Mouse (Mus musculus) ES-E14 (cell line): ENCODE results near the gene Efna4. TPM values are rescaled to one million over a fixed set of nuclear protein-coding genes. Genes with fewer than 3 reads are reported as not detected.

Source experiments
- DNase-seq: peaks from one replicate; pipeline ENCODE4 v3.0.0-alpha.2; 2013; ENCODE audit warnings: low read depth, low spot score
- H3K27ac ChIP-seq: 2 replicates; pipeline ENCODE4 v1.5.1; 2012; ENCODE audit warnings: low read depth, mild to moderate bottlenecking, low read length, moderate library complexity, mixed read lengths; ENCODE audit not compliant: poor library complexity, insufficient read depth, severe bottlenecking
- H3K36me3 ChIP-seq: 2 replicates; pipeline ENCODE4 v1.6.1; 2012; ENCODE audit warnings: mild to moderate bottlenecking, low read length, moderate library complexity, mixed read lengths; ENCODE audit not compliant: control insufficient read depth, poor library complexity, insufficient read depth, severe bottlenecking
- H3K4me1 ChIP-seq, 2 experiments: fragments of 150-350 bp in 1 of 2; sonication (generic) in 1 of 2; 2 replicates each; pipeline ENCODE4 v1.6.1; 2012; ENCODE audit warnings: low read length in 2 of 2, mild to moderate bottlenecking in 1 of 2, mixed read lengths in 1 of 2; ENCODE audit not compliant: control insufficient read depth in 2 of 2, insufficient read depth in 2 of 2, poor library complexity in 1 of 2
- H3K4me3 ChIP-seq, 2 experiments: fragments of 150-350 bp in 1 of 2; sonication (generic) in 1 of 2; 2 replicates each; pipeline ENCODE4 v1.5.1; 2012; ENCODE audit warnings: low read length in 2 of 2, low read depth in 1 of 2, mild to moderate bottlenecking in 1 of 2, mixed read lengths in 1 of 2; ENCODE audit not compliant: insufficient read depth in 1 of 2, poor library complexity in 1 of 2, severe bottlenecking in 1 of 2
- H3K9ac ChIP-seq: 2 replicates; pipeline ENCODE4 v1.6.1; 2012; ENCODE audit warnings: low read depth, mild to moderate bottlenecking, low read length, mixed read lengths; ENCODE audit not compliant: poor library complexity, insufficient read depth, severe bottlenecking
- H3K9me3 ChIP-seq: fragments of 150-350 bp; sonication (generic); 2 replicates; pipeline ENCODE4 v1.6.1; 2012; ENCODE audit warnings: low read depth, mild to moderate bottlenecking, low read length; ENCODE audit not compliant: control insufficient read depth, insufficient read depth
- CHD2 ChIP-seq: IDR thresholded peaks from 2 replicates; pipeline ENCODE4 v1.6.1; 2014; ENCODE audit warnings: mild to moderate bottlenecking, low read depth, low read length, inconsistent platforms
- HCFC1 ChIP-seq: IDR thresholded peaks from 2 replicates; pipeline ENCODE4 v1.6.1; 2012; ENCODE audit warnings: low read length, inconsistent platforms, borderline replicate concordance; ENCODE audit not compliant: insufficient read depth
- MAFK ChIP-seq: IDR thresholded peaks from 2 replicates; pipeline ENCODE4 v1.6.1; 2014; ENCODE audit warnings: mild to moderate bottlenecking, low read depth, low read length, inconsistent platforms; ENCODE audit not compliant: insufficient read depth
- ZC3H11A ChIP-seq: IDR thresholded peaks from 2 replicates; pipeline ENCODE4 v1.6.1; 2012; ENCODE audit warnings: low read depth, mild to moderate bottlenecking, inconsistent platforms, low read length, borderline replicate concordance
- ZNF384 ChIP-seq: IDR thresholded peaks from 2 replicates; pipeline ENCODE4 v1.6.1; 2012; ENCODE audit warnings: low read depth, low read length, inconsistent platforms
- in situ Hi-C, 2 experiments: fragments of 600-800 bp; cut with MboI; formaldehyde crosslinking; loops; one replicate each; pipeline ENCODE4 v1.15.1; 2025; ENCODE audit warnings: low sequenced_read_pairs in 2 of 2, inconsistent platforms in 1 of 2; ENCODE audit not compliant: unreplicated experiment in 2 of 2
- total RNA-seq: library from RNA; depleted of rRNA; stranded (reverse); fragments of 300-350 nt; gene quantifications from 2 replicates; pipeline ENCODE4 v1.2.3, GENCODE M21; 2012

Efna4 gene
- total RNA-seq, 1 experiment: 24.0 TPM

- DNase-seq: no peak
- in situ Hi-C loops: no loop called here
- Histone ChIP-seq H3K4me3 (no peak overlapping the region), H3K27ac (no peak overlapping the region), H3K9me3 (no peaks in the 10 kb centered on the region), H3K9ac (no peak overlapping the region), H3K36me3 (no peaks in the 10 kb centered on the region), H3K4me1 (peaks cover 2 to 11% of the 10 kb centered on the region in 2 experiments; a peak in 2 of 4 replicates)
- TF ChIP-seq ZC3H11A: no peak
- TF ChIP-seq ZNF384: no peak
- no peak for TF ChIP-seq MAFK
- TF ChIP-seq CHD2: no peak
- no peak for TF ChIP-seq HCFC1
Observed at GRCm38 (mm10) chr3:89305551-89306325, 32.1 kb downstream of the Efna4 start.

GRCm38 (mm10) chr3:89305105-89305504 lies 32.7 kb downstream of the Efna4 start:
- no peak for TF ChIP-seq HCFC1
- TF ChIP-seq ZC3H11A: no peak
- no peak for TF ChIP-seq CHD2
- TF ChIP-seq MAFK: no peak
- TF ChIP-seq ZNF384: no peak
- no peak overlapping the region for H3K9ac ChIP-seq

GRCm38 (mm10) chr3:89304440-89304839 lies 33.4 kb downstream of the Efna4 start:
- DNase-seq: no peak
- Histone ChIP-seq H3K9ac (no peak overlapping the region), H3K9me3 (no peaks in the 10 kb centered on the region), H3K4me1 (peaks cover 2 to 11% of the 10 kb centered on the region in 2 experiments; a peak in 2 of 4 replicates), H3K4me3 (no peak overlapping the region), H3K27ac (no peak overlapping the region), H3K36me3 (no peaks in the 10 kb centered on the region)
- in situ Hi-C loops: no loop called here
- TF ChIP-seq ZNF384 (no peak), MAFK (no peak)

More at GRCm38 (mm10) chr3:89305105-89305504, 32.7 kb downstream of the Efna4 start:
- Histone ChIP-seq H3K9me3 (no peaks in the 10 kb centered on the region), H3K27ac (no peak overlapping the region), H3K4me3 (no peak overlapping the region), H3K36me3 (no peaks in the 10 kb centered on the region), H3K4me1 (peaks cover 2 to 11% of the 10 kb centered on the region in 2 experiments; a peak in 2 of 4 replicates)
- in situ Hi-C loops: no loop called here
- no peak for DNase-seq

- no peak overlapping the region for H3K27ac ChIP-seq
- no peak for DNase-seq
- in situ Hi-C loops: no loop called here
- no peaks in the 10 kb centered on the region for H3K9me3 ChIP-seq
- H3K9ac ChIP-seq: no peak overlapping the region
- H3K4me3 ChIP-seq: no peak overlapping the region
- TF ChIP-seq CHD2: no peak
- no peak for TF ChIP-seq MAFK
- no peak for TF ChIP-seq ZNF384
- no peaks in the 10 kb centered on the region for H3K36me3 ChIP-seq
- H3K4me1 ChIP-seq: peaks cover 0 to 5% of the 10 kb centered on the region in 2 experiments; a peak in 1 of 4 replicates
Observed at GRCm38 (mm10) chr3:89300514-89300913, 37.3 kb downstream of the Efna4 start.

- Histone ChIP-seq H3K4me3 (no peak overlapping the region; a peak in 1 of 4 replicates), H3K27ac (no peak overlapping the region), H3K9ac (no peak overlapping the region), H3K4me1 (0 out of 4 replicates have a peak, but pooled peaks cover 0 to 3% of the 10 kb centered on the region in 2 experiments), H3K9me3 (no peaks in the 10 kb centered on the region), H3K36me3 (no peaks in the 10 kb centered on the region)
- DNase-seq: no peak
- TF ChIP-seq ZC3H11A: no peak
- no peak for TF ChIP-seq ZNF384
- no peak for TF ChIP-seq CHD2
- no peak for TF ChIP-seq HCFC1
- no peak for TF ChIP-seq MAFK
- in situ Hi-C loops: no loop called here
Observed at GRCm38 (mm10) chr3:89300071-89300470, 37.8 kb downstream of the Efna4 start.
